Mouse (Mus musculus) heart, embryonic 13.5 days (tissue): Measurements from ENCODE around the gene Tubd1. TPM values are rescaled to one million over a fixed set of nuclear protein-coding genes. Genes with fewer than 3 reads are reported as not detected.

ENCODE experiments used
- ATAC-seq: fragments of 200-750 bp; cut with Nextera tagmentation; 2 replicates; pipeline ENCODE4 v1.8.0; 2017; ENCODE audit warnings: moderate TSS enrichment; ENCODE audit not compliant: insufficient number of reproducible peaks, low FRiP score, low TSS enrichment; ENCODE audit errors: extremely low read depth
- H3K27ac ChIP-seq: fragments of 300-500 bp; sonication (generic); replicated peaks from 2 replicates; pipeline ENCODE4 v1.5.1; 2015; ENCODE audit warnings: moderate library complexity, mild to moderate bottlenecking, inconsistent platforms
- H3K27me3 ChIP-seq: fragments of 300-500 bp; sonication (generic); replicated peaks from 2 replicates; pipeline ENCODE4 v1.6.1; 2015; ENCODE audit warnings: mild to moderate bottlenecking, inconsistent platforms
- H3K36me3 ChIP-seq: fragments of 300-500 bp; sonication (generic); 2 replicates; pipeline ENCODE4 v1.6.1; 2015; ENCODE audit warnings: mild to moderate bottlenecking, inconsistent platforms
- H3K4me1 ChIP-seq: fragments of 300-500 bp; sonication (generic); 2 replicates; pipeline ENCODE4 v1.6.1; 2015; ENCODE audit warnings: inconsistent platforms
- H3K4me2 ChIP-seq: fragments of 300-500 bp; sonication (generic); 2 replicates; pipeline ENCODE4 v1.6.1; 2015; ENCODE audit warnings: inconsistent platforms, mild to moderate bottlenecking, moderate library complexity
- H3K4me3 ChIP-seq: fragments of 300-500 bp; sonication (generic); 2 replicates; pipeline ENCODE4 v1.5.1; 2015; ENCODE audit warnings: moderate library complexity, mild to moderate bottlenecking, inconsistent platforms
- H3K9ac ChIP-seq: fragments of 300-500 bp; sonication (generic); 2 replicates; pipeline ENCODE4 v1.6.1; 2015; ENCODE audit warnings: inconsistent platforms, mild to moderate bottlenecking, moderate library complexity
- H3K9me3 ChIP-seq: fragments of 300-500 bp; sonication (generic); 2 replicates; pipeline ENCODE4 v1.6.1; 2016; ENCODE audit warnings: inconsistent platforms
- WGBS: fragments of 180-500 bp; shearing (Covaris S2); methylation state at CpG from one replicate; pipeline ENCODE4 v1.1.7; 2015; ENCODE audit warnings: mixed read lengths; 5-methylcytosine and 5-hydroxymethylcytosine counted together
- polyA plus RNA-seq: library from polyadenylated mRNA; unstranded; fragments of >200 nt; fragmentation: Nextera tagmentation; extraction: Ambion mirVana; gene quantifications from 2 replicates; pipeline ENCODE4 v1.2.1, GENCODE M21; 2015

Gene Tubd1
- 11.5 and 11.9 TPM in 2 replicates for polyA plus RNA-seq

- Histone ChIP-seq H3K4me2 (peak within 1 kb of the TSS; percentile 85), H3K9me3 (no peaks in the 10 kb centered on the region), H3K27ac (peak within 1 kb of the TSS; percentile 91), H3K36me3 (peaks cover 17% of the 10 kb centered on the region), H3K4me1 (peaks cover 35% of the 10 kb centered on the region), H3K9ac (peak within 1 kb of the TSS; percentile 99), H3K27me3 (no peaks in the 10 kb centered on the region), H3K4me3 (peak within 1 kb of the TSS; percentile 97)
- peak; percentile 94 for ATAC-seq
- WGBS = under 1% methylated on average over 43 of the region's 43 CpGs
Measured at GRCm38 (mm10) chr11:86544639-86545299, at the start of gene Tubd1, which contains the start of gene Rps6kb1. Tubd1 (plus strand) TSS chr11:86544991. Rps6kb1 (minus strand) TSS chr11:86544805.

- Histone ChIP-seq H3K4me3 (no peak overlapping the region), H3K9me3 (no peaks in the 10 kb centered on the region), H3K36me3 (peaks cover 81% of the 10 kb centered on the region), H3K27ac (no peak overlapping the region), H3K27me3 (no peaks in the 10 kb centered on the region), H3K4me1 (peaks cover 4% of the 10 kb centered on the region; the same call in 1 of the 2 replicates), H3K9ac (no peak overlapping the region), H3K4me2 (no peak overlapping the region)
- no peak for ATAC-seq
- 91% methylated on average over 1 of the region's 1 CpGs for WGBS
Measured at GRCm38 (mm10) chr11:86497356-86497755, 47.4 kb upstream of the Tubd1 start.

GRCm38 (mm10) chr11:86497908-86498307 is 46.9 kb upstream of the Tubd1 start:
- Histone ChIP-seq H3K9ac (no peak overlapping the region), H3K4me1 (peaks cover 4% of the 10 kb centered on the region; the same call in 1 of the 2 replicates), H3K4me2 (no peak overlapping the region), H3K27me3 (no peaks in the 10 kb centered on the region), H3K9me3 (no peaks in the 10 kb centered on the region), H3K36me3 (peaks cover 81% of the 10 kb centered on the region), H3K27ac (no peak overlapping the region), H3K4me3 (no peak overlapping the region)
- 66% methylated on average over 3 of the region's 3 CpGs for WGBS
- no peak for ATAC-seq

GRCm38 (mm10) chr11:86500795-86501194 is 44.0 kb upstream of the Tubd1 start:
- Histone ChIP-seq H3K4me1 (peaks cover 5% of the 10 kb centered on the region; the same call in 1 of the 2 replicates), H3K4me2 (no peak overlapping the region), H3K27me3 (no peaks in the 10 kb centered on the region), H3K27ac (no peak overlapping the region), H3K9me3 (no peaks in the 10 kb centered on the region), H3K4me3 (no peak overlapping the region), H3K36me3 (peaks cover 75% of the 10 kb centered on the region), H3K9ac (no peak overlapping the region)
- no peak for ATAC-seq
- WGBS = 73% methylated on average over 1 of the region's 1 CpGs

GRCm38 (mm10) chr11:86503121-86503520 is 41.7 kb upstream of the Tubd1 start:
- Histone ChIP-seq H3K9me3 (no peaks in the 10 kb centered on the region), H3K4me2 (no peak overlapping the region), H3K27me3 (no peaks in the 10 kb centered on the region), H3K36me3 (peaks cover 79% of the 10 kb centered on the region), H3K9ac (no peak overlapping the region), H3K4me3 (no peak overlapping the region), H3K4me1 (peaks cover 8% of the 10 kb centered on the region; the same call in 1 of the 2 replicates), H3K27ac (no peak overlapping the region)
- ATAC-seq = no peak
- 93% methylated on average over 2 of the region's 2 CpGs for WGBS

- no peaks in the 10 kb centered on the region for H3K9me3 ChIP-seq
- H3K4me3 ChIP-seq = no peak overlapping the region
- no peak overlapping the region for H3K27ac ChIP-seq
- no peaks in the 10 kb centered on the region for H3K27me3 ChIP-seq
- WGBS = 51% methylated on average over 2 of the region's 2 CpGs
- no peak overlapping the region for H3K9ac ChIP-seq
- H3K36me3 ChIP-seq = peaks cover 93% of the 10 kb centered on the region
- H3K4me2 ChIP-seq = no peak overlapping the region
- no peak for ATAC-seq
- H3K4me1 ChIP-seq = 0 out of 2 replicates have a peak, but pooled peaks cover 3% of the 10 kb centered on the region
Measured at GRCm38 (mm10) chr11:86507334-86507733, 37.5 kb upstream of the Tubd1 start.

- no peaks in the 10 kb centered on the region for H3K9me3 ChIP-seq
- whole genome bisulfite sequencing = 85% methylated on average over 2 of the region's 2 CpGs
Measured at GRCm38 (mm10) chr11:86507991-86508390, 36.8 kb upstream of the Tubd1 start.

GRCm38 (mm10) chr11:86516620-86517019 is 28.2 kb upstream of the Tubd1 start:
- H3K27me3 ChIP-seq = no peaks in the 10 kb centered on the region
- WGBS = 86% methylated on average over 3 of the region's 3 CpGs
- H3K4me3 ChIP-seq = no peak overlapping the region
- no peak overlapping the region for H3K27ac ChIP-seq
- ATAC-seq = no peak
- H3K9me3 ChIP-seq = 0 out of 2 replicates have a peak, but pooled peaks cover 4% of the 10 kb centered on the region
- no peak overlapping the region for H3K9ac ChIP-seq
- no peaks in the 10 kb centered on the region for H3K4me1 ChIP-seq
- H3K4me2 ChIP-seq = no peak overlapping the region
- peaks cover 88% of the 10 kb centered on the region for H3K36me3 ChIP-seq

More at GRCm38 (mm10) chr11:86507991-86508390, 36.8 kb upstream of the Tubd1 start:
- no peak for ATAC-seq
- no peaks in the 10 kb centered on the region for H3K27me3 ChIP-seq
- peaks cover 93% of the 10 kb centered on the region for H3K36me3 ChIP-seq
- H3K4me2 ChIP-seq = no peak overlapping the region
- H3K4me1 ChIP-seq = 0 out of 2 replicates have a peak, but pooled peaks cover 3% of the 10 kb centered on the region
- H3K27ac ChIP-seq = no peak overlapping the region
- H3K9ac ChIP-seq = no peak overlapping the region
- H3K4me3 ChIP-seq = no peak overlapping the region

- peaks cover 88% of the 10 kb centered on the region for H3K36me3 ChIP-seq
- H3K9ac ChIP-seq = no peak overlapping the region
- 0 out of 2 replicates have a peak, but pooled peaks cover 4% of the 10 kb centered on the region for H3K9me3 ChIP-seq
- no peaks in the 10 kb centered on the region for H3K4me1 ChIP-seq
- no peak overlapping the region for H3K4me3 ChIP-seq
- H3K27ac ChIP-seq = no peak overlapping the region
- H3K4me2 ChIP-seq = no peak overlapping the region
- WGBS = 96% methylated on average over 3 of the region's 3 CpGs
- H3K27me3 ChIP-seq = no peaks in the 10 kb centered on the region
- no peak for ATAC-seq
Measured at GRCm38 (mm10) chr11:86517229-86517628, 27.6 kb upstream of the Tubd1 start.

- H3K4me2 ChIP-seq = no peak overlapping the region
- 0 out of 2 replicates have a peak, but pooled peaks cover 4% of the 10 kb centered on the region for H3K9me3 ChIP-seq
- ATAC-seq = no peak
- no peaks in the 10 kb centered on the region for H3K27me3 ChIP-seq
- no peaks in the 10 kb centered on the region for H3K4me1 ChIP-seq
- no peak overlapping the region for H3K27ac ChIP-seq
- 85% methylated on average over 7 of the region's 7 CpGs for WGBS
- peaks cover 89% of the 10 kb centered on the region for H3K36me3 ChIP-seq
- no peak overlapping the region for H3K4me3 ChIP-seq
- no peak overlapping the region for H3K9ac ChIP-seq
Measured at GRCm38 (mm10) chr11:86519751-86520150, 25.0 kb upstream of the Tubd1 start.

- Histone ChIP-seq H3K27me3 (no peaks in the 10 kb centered on the region), H3K9ac (no peak overlapping the region), H3K9me3 (no peaks in the 10 kb centered on the region), H3K27ac (no peak overlapping the region), H3K4me2 (no peak overlapping the region), H3K36me3 (peaks cover 93% of the 10 kb centered on the region), H3K4me3 (no peak overlapping the region), H3K4me1 (no peaks in the 10 kb centered on the region)
- 88% methylated on average over 4 of the region's 4 CpGs for WGBS
- ATAC-seq = no peak
Measured at GRCm38 (mm10) chr11:86527528-86527927, 17.3 kb upstream of the Tubd1 start.

- peaks cover 63% of the 10 kb centered on the region for H3K36me3 ChIP-seq
- no peak for ATAC-seq
Measured at GRCm38 (mm10) chr11:86532834-86533233, 12.0 kb upstream of the Tubd1 start.

More at GRCm38 (mm10) chr11:86532834-86533233, 12.0 kb upstream of the Tubd1 start:
- Histone ChIP-seq H3K9ac (no peak overlapping the region), H3K4me3 (no peak overlapping the region), H3K27ac (no peak overlapping the region), H3K4me2 (no peak overlapping the region), H3K27me3 (no peaks in the 10 kb centered on the region), H3K9me3 (no peaks in the 10 kb centered on the region), H3K4me1 (no peaks in the 10 kb centered on the region)
- WGBS = 55% methylated on average over 1 of the region's 1 CpGs
